Mouse (Mus musculus) spleen, adult 2 months (tissue): ENCODE measurements around the gene Rpa2.

ENCODE experiments used
- CTCF ChIP-seq: fragments of 200-500 bp; IDR thresholded peaks from 2 replicates; pipeline ENCODE4 v1.5.1; 2011; ENCODE audit warnings: mild to moderate bottlenecking, inconsistent platforms; ENCODE audit not compliant: insufficient read depth, insufficient read length, insufficient replicate concordance; ENCODE audit errors: extremely low read depth
- POLR2A ChIP-seq: fragments of 200-500 bp; IDR thresholded peaks from 2 replicates; pipeline ENCODE4 v1.6.1; 2011; ENCODE audit warnings: low read depth, low read length, inconsistent platforms

GRCm38 (mm10) chr4:132804331-132804730 is 36.2 kb downstream of the Rpa2 start:
- TF ChIP-seq POLR2A (no peak; the same call in 1 of the 2 replicates), CTCF (no peak)
